Mouse (Mus musculus): ENCODE results near the gene Naa30. TPM values are rescaled to one million over a fixed set of nuclear protein-coding genes. Genes with fewer than 3 reads are reported as not detected.
"Not testable (repeated sequence)": the region's sequence is repeated elsewhere in the genome, so short reads cannot be mapped to it uniquely, and the experiment has no call there.

Gene Naa30
- polyA plus RNA-seq, 1 experiment from 2014 or later: 7.7 TPM

GRCm38 (mm10) chr14:49210215-49210614, 38.2 kb downstream of the Naa30 start:
- H3K27me3 ChIP-seq (ENCODE audit: control insufficient read depth, insufficient read depth, low read depth, low read length); H3K4me2 ChIP-seq (ENCODE audit: low read depth, low read length); H3K27ac ChIP-seq (ENCODE audit: low read length); H3K4me3 ChIP-seq (ENCODE audit: low read length); ATAC-seq (ENCODE audit: low read depth); H3K4me1 ChIP-seq (replicated peaks; ENCODE audit: control insufficient read depth, insufficient read depth, low read length); H3K9me3 ChIP-seq (ENCODE audit: control insufficient read depth, low read length); H3K9ac ChIP-seq (ENCODE audit: low read length); H3K36me3 ChIP-seq (ENCODE audit: control insufficient read depth, insufficient read depth, low read length): not testable (repeated sequence)
- WGBS: 65% methylated on average over 3 of the region's 3 CpGs

- no peak for ATAC-seq (ENCODE audit: low read depth)
- no peak overlapping the region for H3K4me2 ChIP-seq (ENCODE audit: low read depth, low read length)
- no peak overlapping the region for H3K4me3 ChIP-seq (ENCODE audit: low read length)
- no peaks in the 10 kb centered on the region for H3K4me1 ChIP-seq (replicated peaks; ENCODE audit: control insufficient read depth, insufficient read depth, low read length)
- no peak overlapping the region for H3K9ac ChIP-seq (ENCODE audit: low read length)
- no peak overlapping the region for H3K27ac ChIP-seq (ENCODE audit: low read length)
- no peaks in the 10 kb centered on the region for H3K27me3 ChIP-seq (ENCODE audit: control insufficient read depth, insufficient read depth, low read depth, low read length)
- WGBS: 63% methylated on average over 7 of the region's 7 CpGs
- no peaks in the 10 kb centered on the region for H3K9me3 ChIP-seq (ENCODE audit: control insufficient read depth, low read length)
- H3K36me3 ChIP-seq (ENCODE audit: control insufficient read depth, insufficient read depth, low read length): no peaks in the 10 kb centered on the region
Measured at GRCm38 (mm10) chr14:49218677-49219076, 46.7 kb downstream of the Naa30 start.

GRCm38 (mm10) chr14:49219466-49220022, 47.5 kb downstream of the Naa30 start:
- H3K4me2 ChIP-seq (ENCODE audit: low read depth, low read length); H3K27ac ChIP-seq (ENCODE audit: low read length): not testable (repeated sequence)

GRCm38 (mm10) chr14:49221771-49222170, 49.7 kb downstream of the Naa30 start:
- ATAC-seq (ENCODE audit: low read depth): no peak
- no peak overlapping the region for H3K27ac ChIP-seq (ENCODE audit: low read length)
- H3K36me3 ChIP-seq (ENCODE audit: control insufficient read depth, insufficient read depth, low read length): no peaks in the 10 kb centered on the region
- H3K9ac ChIP-seq (ENCODE audit: low read length): no peak overlapping the region
- WGBS: 87% methylated on average over 2 of the region's 2 CpGs
- H3K4me1 ChIP-seq (replicated peaks; ENCODE audit: control insufficient read depth, insufficient read depth, low read length): no peaks in the 10 kb centered on the region; the same call in 1 of the 2 replicates
- no peaks in the 10 kb centered on the region for H3K9me3 ChIP-seq (ENCODE audit: control insufficient read depth, low read length)
- H3K4me3 ChIP-seq (ENCODE audit: low read length): no peak overlapping the region
- H3K27me3 ChIP-seq (ENCODE audit: control insufficient read depth, insufficient read depth, low read depth, low read length): no peaks in the 10 kb centered on the region
- no peak overlapping the region for H3K4me2 ChIP-seq (ENCODE audit: low read depth, low read length)

More at GRCm38 (mm10) chr14:49219466-49220022, 47.5 kb downstream of the Naa30 start:
- H3K9ac ChIP-seq (ENCODE audit: low read length); H3K27me3 ChIP-seq (ENCODE audit: control insufficient read depth, insufficient read depth, low read depth, low read length); ATAC-seq (ENCODE audit: low read depth); H3K4me1 ChIP-seq (replicated peaks; ENCODE audit: control insufficient read depth, insufficient read depth, low read length); H3K4me3 ChIP-seq (ENCODE audit: low read length); H3K36me3 ChIP-seq (ENCODE audit: control insufficient read depth, insufficient read depth, low read length); H3K9me3 ChIP-seq (ENCODE audit: control insufficient read depth, low read length): not testable (repeated sequence)
- 78% methylated on average over 4 of the region's 4 CpGs for WGBS

- Histone ChIP-seq H3K27me3 (ENCODE audit: control insufficient read depth, insufficient read depth, low read depth, low read length) (no peaks in the 10 kb centered on the region), H3K4me1 (replicated peaks; ENCODE audit: control insufficient read depth, insufficient read depth, low read length) (no peaks in the 10 kb centered on the region; the same call in 1 of the 2 replicates), H3K9me3 (ENCODE audit: control insufficient read depth, low read length) (no peaks in the 10 kb centered on the region), H3K4me2 (ENCODE audit: low read depth, low read length) (no peak overlapping the region), H3K4me3 (ENCODE audit: low read length) (no peak overlapping the region), H3K36me3 (ENCODE audit: control insufficient read depth, insufficient read depth, low read length) (no peaks in the 10 kb centered on the region), H3K27ac (ENCODE audit: low read length) (no peak overlapping the region), H3K9ac (ENCODE audit: low read length) (no peak overlapping the region)
- WGBS: 79% methylated on average over 7 of the region's 7 CpGs
- ATAC-seq (ENCODE audit: low read depth): no peak
Measured at GRCm38 (mm10) chr14:49226471-49226870, 54.4 kb downstream of the Naa30 start.

- H3K4me1 ChIP-seq (replicated peaks; ENCODE audit: control insufficient read depth, insufficient read depth, low read length): no peaks in the 10 kb centered on the region; the same call in 1 of the 2 replicates
- no peak overlapping the region for H3K4me2 ChIP-seq (ENCODE audit: low read depth, low read length)
- no peak overlapping the region for H3K27ac ChIP-seq (ENCODE audit: low read length)
- H3K9ac ChIP-seq (ENCODE audit: low read length): no peak overlapping the region
- H3K27me3 ChIP-seq (ENCODE audit: control insufficient read depth, insufficient read depth, low read depth, low read length): no peaks in the 10 kb centered on the region
- H3K9me3 ChIP-seq (ENCODE audit: control insufficient read depth, low read length): no peaks in the 10 kb centered on the region
- no peaks in the 10 kb centered on the region for H3K36me3 ChIP-seq (ENCODE audit: control insufficient read depth, insufficient read depth, low read length)
- peak; percentile 66 for ATAC-seq (ENCODE audit: low read depth)
- 69% methylated on average over 11 of the region's 11 CpGs for WGBS
- no peak overlapping the region for H3K4me3 ChIP-seq (ENCODE audit: low read length)
Measured at GRCm38 (mm10) chr14:49226986-49227385, 55.0 kb downstream of the Naa30 start.

- 60% methylated on average over 3 of the region's 3 CpGs for WGBS
- ATAC-seq (ENCODE audit: low read depth): no peak
- no peaks in the 10 kb centered on the region for H3K27me3 ChIP-seq (ENCODE audit: control insufficient read depth, insufficient read depth, low read depth, low read length)
- no peaks in the 10 kb centered on the region for H3K4me1 ChIP-seq (replicated peaks; ENCODE audit: control insufficient read depth, insufficient read depth, low read length)
- no peaks in the 10 kb centered on the region for H3K9me3 ChIP-seq (ENCODE audit: control insufficient read depth, low read length)
- H3K36me3 ChIP-seq (ENCODE audit: control insufficient read depth, insufficient read depth, low read length): no peaks in the 10 kb centered on the region
- no peak overlapping the region for H3K27ac ChIP-seq (ENCODE audit: low read length)
- no peak overlapping the region for H3K4me2 ChIP-seq (ENCODE audit: low read depth, low read length)
- H3K4me3 ChIP-seq (ENCODE audit: low read length): no peak overlapping the region
- H3K9ac ChIP-seq (ENCODE audit: low read length): no peak overlapping the region
Measured at GRCm38 (mm10) chr14:49231845-49232244, 59.8 kb downstream of the Naa30 start.

GRCm38 (mm10) chr14:49234788-49235515, 62.9 kb downstream of the Naa30 start:
- H3K4me2 ChIP-seq (ENCODE audit: low read depth, low read length): no peak overlapping the region
- no peak overlapping the region for H3K9ac ChIP-seq (ENCODE audit: low read length)
- H3K4me3 ChIP-seq (ENCODE audit: low read length): no peak overlapping the region
- no peaks in the 10 kb centered on the region for H3K36me3 ChIP-seq (ENCODE audit: control insufficient read depth, insufficient read depth, low read length)
- no peaks in the 10 kb centered on the region for H3K27me3 ChIP-seq (ENCODE audit: control insufficient read depth, insufficient read depth, low read depth, low read length)
- H3K27ac ChIP-seq (ENCODE audit: low read length): no peak overlapping the region
- H3K4me1 ChIP-seq (replicated peaks; ENCODE audit: control insufficient read depth, insufficient read depth, low read length): no peaks in the 10 kb centered on the region
- ATAC-seq (ENCODE audit: low read depth): no peak
- WGBS: 41% methylated on average over 9 of the region's 9 CpGs
- no peaks in the 10 kb centered on the region for H3K9me3 ChIP-seq (ENCODE audit: control insufficient read depth, low read length)

GRCm38 (mm10) chr14:49238206-49238605, 66.2 kb downstream of the Naa30 start:
- Histone ChIP-seq H3K4me1 (replicated peaks; ENCODE audit: control insufficient read depth, insufficient read depth, low read length) (no peaks in the 10 kb centered on the region), H3K27me3 (ENCODE audit: control insufficient read depth, insufficient read depth, low read depth, low read length) (no peaks in the 10 kb centered on the region), H3K27ac (ENCODE audit: low read length) (no peak overlapping the region), H3K9ac (ENCODE audit: low read length) (no peak overlapping the region), H3K4me2 (ENCODE audit: low read depth, low read length) (no peak overlapping the region), H3K9me3 (ENCODE audit: control insufficient read depth, low read length) (no peaks in the 10 kb centered on the region), H3K4me3 (ENCODE audit: low read length) (no peak overlapping the region), H3K36me3 (ENCODE audit: control insufficient read depth, insufficient read depth, low read length) (no peaks in the 10 kb centered on the region)
- ATAC-seq (ENCODE audit: low read depth): peak; percentile 51; the same call in 1 of the 2 replicates
- WGBS: 30% methylated on average over 11 of the region's 11 CpGs

All from lung, embryonic 16.5 days (tissue).